Mouse (Mus musculus) cerebellum, adult 11-12 months (tissue): Measurements from ENCODE around the gene Dyrk2.

Experiments used
- DNase-seq: peaks from one replicate; pipeline ENCODE4 v3.0.0; 2022

Dyrk2 gene

DNA sequence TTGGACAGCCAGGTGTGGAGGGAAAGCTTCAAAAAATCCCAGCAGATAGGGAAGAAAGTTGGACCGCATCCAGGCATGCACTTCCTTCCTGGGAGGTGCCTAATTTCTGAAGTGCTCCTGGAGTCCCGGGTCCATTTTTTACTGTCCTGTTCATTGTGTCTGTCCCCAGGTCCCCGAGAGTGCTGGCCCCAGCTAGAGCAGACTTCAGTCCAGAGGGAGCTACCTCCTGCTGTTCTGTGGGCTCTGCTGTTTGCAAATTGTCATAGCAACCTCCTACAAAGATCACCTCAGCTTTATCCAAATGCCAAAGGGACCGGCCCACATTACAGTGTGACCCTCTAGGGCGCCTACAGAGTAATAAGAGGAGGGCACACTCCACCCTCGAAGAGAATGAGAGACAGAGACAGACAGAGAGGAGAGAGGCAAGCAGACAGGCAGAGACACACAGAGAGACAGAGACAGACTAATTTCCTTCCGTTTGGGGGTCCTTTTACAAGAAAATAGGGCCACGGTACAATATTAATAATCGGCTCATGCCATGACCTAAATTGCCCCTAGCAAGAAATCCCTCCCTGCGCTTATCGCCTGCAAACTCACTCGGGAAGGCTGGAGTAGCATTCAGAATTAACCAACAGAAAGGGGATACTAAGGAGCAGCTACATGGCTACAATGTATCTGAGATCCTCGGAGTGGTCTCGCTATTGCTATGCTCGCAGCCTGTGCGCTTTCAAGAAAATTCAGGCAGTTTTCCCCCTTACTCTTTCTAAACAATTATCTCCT lies at the start of gene Dyrk2:
TSS of gene Dyrk2 (minus strand) at position 9 of the 780 bp plus-strand sequence.
- peak; percentile 44 for DNase-seq

DNA sequence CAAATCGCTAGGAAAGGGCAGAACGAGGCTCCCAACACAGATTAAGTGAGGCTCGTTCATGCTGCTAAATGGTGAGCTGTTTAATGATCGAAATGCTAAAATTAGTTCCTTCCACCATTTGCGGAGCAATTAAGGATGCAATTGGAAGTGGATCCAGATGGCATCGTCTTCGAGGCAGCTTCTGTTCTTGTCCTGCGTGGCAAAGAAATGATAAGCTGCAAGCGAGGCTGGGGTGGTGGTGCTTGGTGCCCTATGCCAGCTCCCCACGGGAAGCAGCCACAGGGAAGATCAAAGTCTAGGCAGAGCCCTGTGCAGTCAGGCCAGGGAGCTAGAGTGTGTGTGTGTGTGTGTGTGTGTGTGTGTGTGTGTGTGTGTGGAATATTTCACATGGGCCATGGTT lies 32.6 kb upstream of the Dyrk2 start:
- no peak for DNase-seq

DNA sequence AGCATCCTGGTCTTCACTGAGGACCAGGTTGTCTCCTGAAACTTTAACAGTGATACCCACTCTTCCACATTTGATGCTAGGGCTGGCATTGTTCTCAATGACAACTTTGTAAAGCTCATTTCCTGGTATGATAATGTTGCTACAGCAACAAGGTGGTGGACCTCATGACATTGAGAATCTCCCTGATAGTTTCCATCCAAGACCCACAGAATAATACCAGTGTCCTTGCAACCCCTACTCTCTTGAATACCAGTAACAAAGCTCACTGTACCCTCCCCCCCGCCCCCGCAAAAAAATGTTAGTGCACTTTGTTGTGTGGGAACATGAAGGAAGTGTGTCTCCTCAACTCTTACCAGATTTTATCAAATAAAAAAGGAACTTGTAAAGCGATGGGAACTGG lies 23.6 kb upstream of the Dyrk2 start:
- no peak for DNase-seq

DNA sequence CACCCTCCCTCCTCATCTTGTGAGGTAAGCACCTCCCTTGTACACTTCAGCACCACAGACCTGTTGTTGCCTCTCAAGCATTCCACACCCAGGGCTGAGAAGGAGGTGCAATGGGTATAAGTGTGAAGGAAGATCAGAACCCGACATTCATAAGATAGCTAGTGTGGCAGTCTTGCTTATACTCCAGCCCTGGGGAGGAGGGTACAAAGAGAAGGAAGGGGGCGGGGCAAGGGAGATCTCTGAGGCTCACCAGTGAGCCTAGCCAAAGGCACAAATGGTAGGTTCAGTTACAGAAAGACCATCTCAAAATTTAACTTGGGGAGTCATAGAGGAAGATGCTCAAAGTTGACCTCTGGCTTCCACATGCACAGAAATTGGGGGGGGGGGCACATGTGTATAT lies 14.1 kb upstream of the Dyrk2 start:
- DNase-seq: no peak

DNA sequence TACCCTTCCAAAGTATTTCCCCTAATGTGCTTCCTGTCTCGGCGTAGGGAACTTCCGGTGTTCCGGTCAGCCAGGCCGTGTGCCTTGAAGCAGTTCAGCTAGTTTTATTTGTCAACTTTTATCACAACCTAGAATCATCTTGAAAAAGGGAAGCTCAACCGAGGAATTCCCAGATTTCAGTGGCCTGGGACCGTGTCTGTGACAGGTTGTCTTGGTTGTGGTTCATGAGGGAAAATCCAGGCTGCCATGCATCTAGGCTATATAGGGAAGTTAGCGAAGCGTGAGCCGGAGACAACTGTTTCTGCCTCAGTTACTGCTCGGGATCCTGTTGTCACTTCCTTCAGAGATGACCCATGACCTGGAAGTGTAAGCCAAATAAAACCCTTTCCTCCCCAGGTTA lies 13.3 kb upstream of the Dyrk2 start:
- DNase-seq: no peak

DNA sequence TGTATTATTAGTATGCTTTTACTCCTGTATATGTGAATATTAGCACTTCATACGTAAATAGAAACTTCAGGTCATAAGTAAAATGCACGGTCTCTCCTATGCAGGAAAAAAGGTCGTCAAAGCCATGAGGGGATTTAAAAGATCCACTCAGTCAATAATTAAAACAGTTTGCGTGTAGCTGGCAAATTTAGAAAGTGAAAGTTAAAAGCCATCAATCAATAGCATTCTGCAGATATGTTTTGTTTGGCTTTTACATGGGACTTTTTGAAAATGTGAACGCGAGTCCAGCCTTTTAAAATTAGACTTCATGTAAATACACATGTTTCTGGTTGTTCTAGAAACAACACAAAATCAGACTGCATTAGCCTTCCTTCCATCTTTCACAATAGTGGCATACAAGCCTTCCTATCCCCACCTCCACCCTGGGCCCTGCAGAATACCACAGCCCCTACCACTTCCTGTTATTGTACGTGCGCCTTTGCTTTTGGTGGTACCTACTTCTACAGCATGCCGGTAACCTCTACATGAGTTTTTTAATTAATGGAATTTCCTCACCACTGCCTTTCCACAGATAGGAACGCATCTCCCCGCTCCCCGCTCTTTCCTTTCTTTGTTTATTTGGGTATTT lies 12.4 kb upstream of the Dyrk2 start:
- DNase-seq: no peak

DNA sequence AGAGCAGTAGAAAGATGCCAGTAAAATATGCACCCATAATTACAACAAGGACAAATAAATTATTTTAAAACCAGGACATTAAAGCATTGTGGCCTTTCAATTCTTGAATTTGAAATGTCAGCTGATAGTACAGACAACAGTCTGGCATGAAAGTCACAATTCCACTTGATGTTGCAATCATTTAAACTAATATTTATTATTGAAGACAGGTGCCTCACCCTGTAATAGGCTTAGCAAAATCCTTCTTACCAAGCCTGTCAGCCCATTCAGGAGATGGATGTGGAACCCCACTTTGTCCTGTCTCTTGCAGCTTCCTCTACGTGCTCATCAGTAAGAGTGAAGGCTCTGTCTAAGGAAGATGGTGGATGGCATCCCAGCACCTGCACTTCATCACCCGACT lies 10.8 kb upstream of the Dyrk2 start:
- no peak for DNase-seq

DNA sequence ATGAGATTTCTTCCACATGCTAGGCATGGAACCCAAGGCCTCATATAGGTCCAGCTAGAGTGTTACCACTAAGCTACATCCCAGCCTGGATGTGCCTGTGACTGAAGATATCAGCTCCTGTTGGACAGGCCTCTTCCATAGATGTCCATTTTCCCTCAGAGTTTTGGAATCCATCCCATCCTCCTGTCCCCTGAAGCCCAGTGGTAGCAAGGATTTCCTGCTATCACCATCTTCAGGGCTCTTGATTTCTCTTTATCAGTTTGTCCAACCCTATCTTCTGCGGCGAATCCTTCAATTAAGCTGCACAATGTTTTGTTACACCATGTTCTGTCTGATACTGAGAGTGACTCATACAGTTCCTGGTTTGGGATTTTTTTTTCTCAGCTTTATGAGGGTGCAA lies 2.2 kb upstream of the Dyrk2 start:
- no peak for DNase-seq

DNA sequence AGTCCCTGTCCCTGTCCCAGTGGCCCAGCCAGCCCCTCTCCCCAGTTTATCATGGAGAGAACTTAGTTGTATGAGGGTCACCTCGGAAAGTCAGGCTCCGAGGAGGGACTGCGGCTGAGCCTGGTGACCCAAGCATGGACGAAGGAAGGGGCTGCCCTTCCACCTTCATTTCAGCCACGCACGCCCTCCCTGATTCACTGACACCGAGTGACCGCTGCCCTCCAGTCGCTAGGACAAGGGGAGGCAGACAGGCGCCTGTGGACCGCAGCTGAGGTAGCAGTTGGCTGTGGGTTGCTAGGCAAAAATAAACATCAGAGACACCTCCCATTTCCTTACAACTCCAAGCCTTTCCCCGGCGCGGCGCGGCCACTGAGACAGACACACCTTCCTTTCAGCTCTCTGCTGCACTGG lies 413 bp downstream of the Dyrk2 start:
- DNase-seq: peak; percentile 52

DNA sequence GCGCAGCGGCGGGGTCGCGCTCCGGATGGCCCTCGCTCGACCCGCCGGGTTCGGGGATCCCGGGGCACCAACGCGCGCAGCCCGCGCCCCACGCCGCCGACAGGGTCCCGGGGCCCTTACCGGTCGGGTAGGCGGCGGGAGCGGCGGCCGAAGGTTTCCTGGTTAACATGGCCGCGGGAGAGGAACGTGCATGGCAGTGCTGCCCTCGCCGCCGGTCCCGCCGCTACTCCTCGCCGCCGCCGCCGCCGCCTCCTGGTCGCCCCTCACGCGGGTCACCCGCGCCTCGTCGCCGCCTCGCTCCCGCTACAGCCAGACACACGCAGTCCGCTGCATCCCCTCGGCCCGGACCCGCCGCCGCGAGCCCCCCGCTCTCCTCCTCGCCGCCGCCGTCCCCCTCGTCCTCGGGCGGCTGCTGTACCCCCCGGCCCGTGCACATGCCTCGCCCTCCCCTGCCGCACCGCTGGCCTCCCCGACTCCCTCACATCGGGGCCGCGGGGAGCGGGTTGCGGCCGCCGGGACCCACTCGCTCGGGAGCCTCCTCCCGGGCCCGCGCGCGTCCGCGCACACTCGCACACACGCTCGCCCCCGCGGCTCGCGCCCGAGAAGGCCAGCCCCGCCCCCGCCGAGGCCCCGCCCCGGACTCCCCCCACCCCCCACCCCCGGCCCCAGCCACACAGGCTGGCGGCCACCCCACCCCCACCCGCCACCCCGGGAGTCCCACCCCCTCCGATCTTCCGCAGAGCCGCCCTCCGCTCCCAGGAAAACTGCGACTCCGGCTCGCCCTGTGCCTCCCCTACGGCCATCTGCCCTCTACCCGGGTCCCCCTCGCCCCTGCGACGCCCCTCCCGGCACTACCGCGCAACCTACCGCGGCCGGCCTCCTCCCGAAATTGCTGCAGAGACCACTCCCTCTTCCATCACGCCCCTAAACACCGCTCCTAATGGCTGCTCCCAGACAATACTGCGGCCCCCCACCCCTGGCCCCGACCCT lies 1.1 kb downstream of the Dyrk2 start:
- DNase-seq: peak; percentile 64

DNA sequence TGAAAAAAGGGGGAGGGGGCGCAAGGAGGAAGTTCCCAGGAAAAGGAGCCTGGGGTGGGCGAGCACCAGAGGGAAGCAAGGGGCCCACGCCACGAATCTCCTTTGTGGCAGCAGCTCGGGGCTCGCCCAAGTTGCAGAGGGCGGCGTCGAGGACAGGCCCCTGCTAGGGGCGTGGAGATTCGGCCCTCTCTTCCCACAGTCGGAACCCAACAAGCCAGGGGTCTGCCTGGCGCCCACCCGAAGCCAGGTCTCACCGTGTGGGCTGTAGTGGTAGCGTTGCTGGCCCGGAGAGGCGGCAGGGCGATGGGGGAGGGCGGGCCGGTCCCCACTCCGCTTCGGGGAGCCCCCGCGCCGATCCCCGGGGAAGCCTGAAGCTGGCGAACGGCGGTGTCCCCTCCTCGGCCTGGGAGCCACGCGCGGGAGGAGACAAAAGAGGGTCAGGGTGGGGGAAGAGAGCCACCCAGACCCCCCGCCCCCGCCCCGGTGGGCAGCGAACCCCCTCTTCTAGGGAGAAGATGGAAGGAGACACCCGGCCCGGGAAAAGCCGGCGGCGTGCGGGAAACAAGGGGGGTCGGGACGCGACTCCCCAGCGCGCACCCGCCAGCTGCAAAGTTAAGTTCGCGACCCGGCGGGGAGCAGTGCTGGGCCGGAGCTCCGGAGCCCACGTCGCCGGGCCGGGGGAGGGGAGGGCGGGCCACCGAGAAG lies 2.0 kb downstream of the Dyrk2 start:
- DNase-seq: peak; percentile 26

DNA sequence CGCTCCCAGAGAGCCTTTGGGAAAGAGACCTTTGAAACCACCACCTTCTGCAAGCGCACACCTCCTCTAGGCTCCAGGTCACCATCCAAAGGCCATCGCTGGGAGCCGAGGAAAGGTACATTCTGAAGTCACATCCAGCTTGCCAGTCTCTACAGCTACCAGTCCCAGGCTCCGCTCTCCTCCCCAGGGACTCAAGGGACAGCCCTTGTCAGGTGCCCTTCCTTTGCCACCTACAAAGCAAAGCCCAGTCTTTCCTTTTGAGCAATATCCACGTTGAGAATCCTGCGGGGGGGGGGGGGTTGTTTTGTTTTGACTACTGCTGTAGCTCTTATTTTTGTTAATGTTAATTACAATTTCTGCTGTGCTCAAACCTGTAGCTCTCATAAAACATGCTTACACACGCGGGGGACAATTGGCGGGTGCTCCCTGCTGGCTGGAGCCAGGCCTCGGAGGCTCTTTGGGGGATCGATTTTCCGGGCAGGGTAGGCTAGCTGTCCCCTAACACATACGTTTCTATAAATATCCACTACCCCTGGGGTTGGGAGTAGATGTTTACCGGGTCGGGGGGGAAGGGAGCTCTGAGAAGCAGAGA lies 2.6 kb downstream of the Dyrk2 start:
- no peak for DNase-seq

DNA sequence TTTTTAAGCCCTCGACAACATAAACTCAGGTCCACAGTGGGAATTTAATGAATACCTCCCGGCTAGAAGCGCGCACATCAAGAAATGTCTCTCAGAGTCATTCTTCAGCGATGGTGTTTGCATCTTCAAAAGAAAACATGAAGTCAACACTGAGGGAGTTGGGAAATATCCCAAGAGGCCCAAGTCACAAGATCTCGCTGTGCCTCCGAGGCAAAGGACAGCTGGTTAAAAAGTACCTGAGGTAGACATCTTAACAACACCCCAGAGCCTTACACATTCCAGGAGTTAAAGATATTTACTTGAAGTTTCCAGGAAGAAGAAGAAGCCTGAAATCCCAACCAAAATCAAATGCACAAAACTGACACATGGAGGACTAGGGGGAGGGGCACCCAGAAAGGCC lies 5.0 kb downstream of the Dyrk2 start:
- DNase-seq: no peak

DNA sequence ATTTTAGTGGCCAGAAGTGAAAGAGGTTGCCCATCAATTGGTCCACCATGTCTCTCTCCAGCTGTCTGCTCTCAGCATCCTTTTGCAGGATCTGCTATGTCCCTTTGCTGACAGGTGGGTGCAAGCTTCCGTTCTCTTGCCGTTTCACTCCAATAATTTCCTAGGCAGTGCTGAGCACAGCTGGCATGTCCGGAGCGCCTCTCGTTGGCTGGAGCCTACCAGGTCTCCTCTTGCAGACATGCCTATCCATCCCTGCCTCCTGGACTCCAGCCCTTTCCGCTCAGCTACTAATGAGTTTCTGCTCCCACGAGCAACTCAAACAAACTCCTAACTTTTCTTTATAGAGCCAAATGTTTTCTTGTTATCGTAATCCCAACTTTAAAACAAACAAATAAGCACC lies 6.4 kb downstream of the Dyrk2 start:
- DNase-seq: no peak

DNA sequence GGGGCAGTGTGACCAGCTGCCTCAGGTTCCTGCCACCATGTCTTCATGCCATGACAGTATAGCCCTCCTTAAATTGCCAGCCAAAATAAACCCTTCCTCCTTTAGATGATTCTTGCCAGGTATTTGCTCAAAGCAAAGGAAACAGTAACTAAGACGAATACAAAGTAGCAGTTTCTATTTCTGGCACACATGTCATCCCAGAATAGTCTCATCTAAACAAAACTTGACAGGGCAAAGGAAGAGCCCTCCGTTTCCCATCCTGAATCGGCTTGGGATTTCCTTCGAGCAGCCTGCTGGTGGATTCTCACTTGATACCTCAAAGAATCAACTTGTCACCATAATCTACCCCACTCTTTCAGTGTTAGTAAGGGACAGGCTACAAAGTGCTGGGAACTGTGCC lies 7.8 kb downstream of the Dyrk2 start:
- no peak for DNase-seq

DNA sequence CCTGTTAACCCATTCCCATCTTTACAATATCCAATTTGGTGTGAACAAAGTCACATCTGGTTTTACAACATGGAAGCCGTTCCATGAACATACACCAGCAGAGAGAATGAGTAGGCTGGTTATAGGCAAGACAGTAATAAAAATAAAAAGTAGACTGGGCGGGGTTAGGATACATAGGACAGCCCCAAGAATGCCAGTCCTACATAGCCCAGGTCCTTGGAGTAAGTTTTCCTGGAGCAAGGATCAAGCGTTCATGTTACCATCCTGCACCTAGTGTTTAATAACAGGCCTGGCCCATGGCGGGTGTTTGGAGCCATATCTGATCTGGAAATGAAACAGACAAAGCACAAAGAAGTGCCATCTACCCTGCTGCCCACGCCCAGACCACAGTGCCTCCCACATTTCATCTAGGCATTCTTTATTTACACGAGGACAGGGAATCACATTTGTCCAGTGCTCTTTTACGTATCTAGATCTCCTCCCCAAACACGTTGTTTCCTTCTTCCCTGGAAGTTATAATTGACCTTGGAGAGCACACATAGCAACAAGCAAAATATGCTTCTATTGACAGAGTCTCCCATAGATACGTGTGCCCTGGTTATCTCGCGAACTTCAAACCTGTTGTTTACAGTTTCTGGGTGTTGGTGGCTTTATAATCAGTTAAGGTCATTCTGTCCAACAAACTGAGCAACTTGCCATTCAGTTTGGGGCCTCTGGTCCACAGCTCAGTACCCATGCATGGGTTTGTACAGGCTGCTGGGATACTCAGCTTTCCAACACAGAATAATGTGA lies 8.6 kb downstream of the Dyrk2 start:
- DNase-seq: no peak

DNA sequence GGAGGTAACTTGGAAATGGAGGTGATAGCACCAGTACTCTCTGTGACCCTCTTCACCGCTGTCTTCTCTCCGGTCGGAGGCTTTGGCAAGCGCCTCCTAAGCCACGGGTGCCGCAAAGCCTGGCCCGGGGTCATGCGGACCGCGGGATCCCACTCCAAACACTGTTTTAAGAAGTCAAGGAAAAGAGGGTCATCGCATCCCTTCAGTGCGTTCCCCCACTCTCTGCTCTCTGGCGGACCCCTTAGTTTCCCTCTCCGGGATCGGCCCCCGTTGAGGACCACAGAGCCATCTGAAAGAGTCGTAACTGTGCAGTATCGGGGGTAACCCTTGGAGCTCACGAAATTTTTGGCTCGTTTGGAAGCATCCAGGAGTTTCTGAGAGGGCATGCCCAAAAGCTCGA lies 10.4 kb downstream of the Dyrk2 start:
- DNase-seq: no peak

DNA sequence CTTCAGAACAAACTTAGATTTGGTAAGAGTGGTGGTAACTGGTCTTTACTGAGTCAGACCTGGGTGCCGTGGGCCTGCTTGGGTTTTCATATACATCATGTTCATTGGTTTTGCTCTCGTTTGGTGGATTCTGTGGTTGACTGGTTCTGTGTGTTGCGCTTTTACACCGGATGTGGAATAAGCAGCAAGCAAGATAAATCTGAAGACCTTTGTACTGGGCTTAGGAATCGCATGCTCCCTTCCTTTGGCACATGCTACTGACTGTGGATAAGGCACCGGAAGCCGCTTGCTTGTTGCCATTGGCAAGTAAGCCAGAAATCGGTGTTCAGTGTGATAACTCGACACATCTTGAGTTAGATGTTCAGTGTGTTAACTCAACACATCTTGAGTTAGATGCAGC lies 15.4 kb downstream of the Dyrk2 start:
- no peak for DNase-seq

DNA sequence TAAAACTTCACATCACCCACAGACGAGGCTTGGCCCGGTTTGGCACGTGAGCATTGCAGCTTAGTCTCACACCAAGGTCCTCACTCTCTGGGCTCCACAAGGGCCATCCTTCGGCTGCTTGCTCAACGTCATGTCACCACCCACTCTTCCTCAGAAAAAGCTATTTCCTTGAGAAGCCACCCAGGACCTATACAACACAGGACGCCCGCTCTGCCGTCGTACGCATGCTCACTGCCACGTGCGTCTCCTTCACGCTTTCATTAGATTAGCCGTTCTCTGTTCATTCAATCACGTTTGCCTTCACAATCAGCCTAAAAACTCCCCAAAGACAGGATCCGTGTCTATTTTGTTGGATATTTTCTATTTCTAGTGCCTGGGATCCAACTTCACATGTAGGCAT lies 17.5 kb downstream of the Dyrk2 start:
- no peak for DNase-seq

DNA sequence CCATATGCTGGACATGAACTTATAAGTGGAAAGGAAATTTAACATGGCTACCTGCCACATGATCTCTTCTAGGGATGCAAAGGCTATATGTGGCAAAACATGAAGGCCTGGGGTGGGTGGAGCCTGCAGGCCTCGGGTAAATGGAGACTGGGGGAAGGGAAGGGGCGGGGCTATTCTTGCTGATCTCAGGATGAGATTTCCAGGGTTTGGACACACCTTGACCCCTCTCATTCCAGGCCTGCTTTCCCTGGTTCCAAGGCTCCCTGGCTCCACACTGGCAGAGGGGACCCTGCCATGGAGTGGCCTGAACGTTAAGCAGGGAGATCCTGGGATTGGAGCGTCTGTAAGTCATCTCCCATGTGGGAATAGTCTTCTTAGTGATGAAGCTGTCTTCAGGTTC lies 21.5 kb downstream of the Dyrk2 start:
- DNase-seq: no peak

DNA sequence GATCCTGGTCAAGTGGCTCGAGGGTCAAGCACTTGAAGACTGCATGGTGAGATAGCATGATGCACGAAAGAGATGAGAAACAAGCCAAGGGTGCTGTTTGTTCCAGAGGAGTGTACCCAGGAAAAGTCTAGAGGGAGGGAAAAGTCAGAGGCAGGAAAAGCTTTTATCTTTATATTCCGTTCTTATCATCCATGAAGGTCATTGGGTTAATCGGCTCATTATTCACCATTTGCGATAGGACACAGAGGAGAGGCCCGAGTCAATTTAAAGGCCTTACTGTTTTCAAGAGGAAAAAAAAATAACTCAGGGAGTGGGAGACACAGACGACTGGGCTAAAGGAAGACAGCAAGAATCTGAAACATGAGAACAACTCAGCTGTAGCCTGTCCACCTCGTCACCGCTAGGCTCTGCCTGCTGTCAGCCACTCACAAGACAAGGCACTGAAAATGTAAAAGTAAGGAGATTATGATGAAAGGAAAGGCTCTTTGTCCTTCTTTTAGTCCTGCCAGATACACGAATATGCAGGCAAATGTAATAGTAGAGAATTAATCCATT lies 22.9 kb downstream of the Dyrk2 start:
- DNase-seq: no peak
